Mouse (Mus musculus) heart, adult 11 months (tissue): ENCODE measurements around the gene Surf1.

Source experiments
- DNase-seq: peaks from one replicate; pipeline ENCODE4 v3.0.0; 2022

The Surf1 gene

GRCm38 (mm10) chr2:26885541-26885940, 30.8 kb downstream of the Surf1 start:
- peak; percentile 58 for DNase-seq

DNA sequence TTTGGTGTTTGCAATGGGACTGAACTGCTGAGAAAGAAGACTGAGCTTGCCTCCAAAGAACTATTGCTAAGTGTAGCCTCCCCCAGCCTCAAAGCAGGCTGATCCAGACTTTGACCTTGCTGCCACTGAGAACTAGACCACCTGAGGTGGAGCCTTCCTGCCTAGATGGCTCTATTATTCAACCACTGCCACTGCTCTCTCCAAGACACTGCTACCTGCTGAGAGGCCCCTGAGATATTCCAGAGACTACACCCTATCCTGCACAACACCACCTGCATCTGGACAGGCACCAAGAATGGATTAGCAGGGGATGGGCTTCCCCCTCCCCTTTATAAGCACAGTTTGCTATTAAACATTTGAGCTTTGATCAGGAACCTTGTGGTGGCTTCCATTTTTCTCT, 37.8 kb downstream of the Surf1 start:
- DNase-seq, result no peak

DNA sequence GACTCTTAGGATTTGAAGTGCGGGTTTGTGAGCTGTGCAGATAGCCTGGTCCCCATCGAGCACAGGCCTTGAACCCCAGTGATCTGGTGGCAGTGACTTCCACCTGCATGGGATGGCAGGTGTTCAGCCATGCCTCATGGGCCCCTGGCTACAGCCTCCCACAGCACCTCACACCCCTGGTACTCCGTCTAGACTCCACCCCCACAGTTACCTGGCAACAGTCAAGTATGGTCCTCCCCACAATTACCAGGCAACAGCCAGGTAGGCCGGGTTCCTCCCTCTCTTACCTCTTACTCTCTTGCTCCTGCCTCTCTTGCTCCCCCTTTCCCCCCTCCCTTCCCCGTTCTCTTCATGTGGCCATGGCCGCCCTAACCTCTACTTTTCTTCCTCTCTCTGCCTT, 45.7 kb downstream of the Surf1 start:
- DNase-seq, result peak; percentile 80

DNA sequence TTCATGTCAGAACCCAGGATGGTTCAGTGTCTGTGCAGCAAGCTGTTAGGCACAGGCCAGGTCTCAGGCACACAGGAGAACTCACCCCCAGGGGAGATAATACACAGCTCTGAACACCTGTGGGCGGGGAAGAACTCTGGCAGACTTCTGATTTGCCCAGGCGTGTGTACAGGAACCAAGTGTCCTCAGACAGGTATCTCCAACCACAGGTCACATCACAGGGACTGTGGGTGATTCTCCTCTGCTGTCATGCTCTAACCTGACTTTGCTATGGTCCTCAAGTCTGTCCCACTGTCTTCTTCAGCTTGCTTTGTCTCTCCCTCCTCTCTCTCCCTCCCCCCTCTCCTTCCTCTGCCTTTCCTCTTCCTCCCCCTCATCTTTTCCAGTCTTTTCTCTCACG, 51.5 kb downstream of the Surf1 start, which contains the start of gene Abo:
Gene Abo, minus strand, starts transcription at position 101 of the 400 bp plus-strand sequence.
- peak; percentile 74 for DNase-seq
